Mouse (Mus musculus): ENCODE measurements at regions not wholly inside any gene's neighbourhood (a gene's known extent, or its start where the extent isn't known, plus 50 kb on each side); places are given as distances from the start of the nearest gene placed in this dataset.

GRCm38 (mm10) chr8:8826801-8827200 is 136.5 kb upstream of the Arglu1 start:
- no peak for TF ChIP-seq CTCF (conservative IDR thresholded peaks at IDR 0.05; ENCODE audit: low read length)
- TF ChIP-seq POU5F1 (IDR thresholded peaks at IDR 0.05; ENCODE audit: borderline replicate concordance, low read length), result no peak
- no peak for TF ChIP-seq NANOG (IDR thresholded peaks at IDR 0.05; ENCODE audit: borderline replicate concordance, low read length)
